Mouse (Mus musculus) ES-Bruce4 (cell line): Measurements from ENCODE around the gene Bicd2.

Experiments used
- CTCF ChIP-seq: IDR thresholded peaks from one replicate; pipeline ENCODE4 v1.8.1; 2011; ENCODE audit warnings: low read depth, low read length
- EP300 ChIP-seq: IDR thresholded peaks from 2 replicates; pipeline ENCODE4 v1.6.1; 2011; ENCODE audit warnings: low read depth, low read length; ENCODE audit not compliant: insufficient read depth
- POLR2A ChIP-seq: IDR thresholded peaks from one replicate; pipeline ENCODE4 v1.8.1; 2011; ENCODE audit warnings: low read length; ENCODE audit not compliant: insufficient read depth

DNA sequence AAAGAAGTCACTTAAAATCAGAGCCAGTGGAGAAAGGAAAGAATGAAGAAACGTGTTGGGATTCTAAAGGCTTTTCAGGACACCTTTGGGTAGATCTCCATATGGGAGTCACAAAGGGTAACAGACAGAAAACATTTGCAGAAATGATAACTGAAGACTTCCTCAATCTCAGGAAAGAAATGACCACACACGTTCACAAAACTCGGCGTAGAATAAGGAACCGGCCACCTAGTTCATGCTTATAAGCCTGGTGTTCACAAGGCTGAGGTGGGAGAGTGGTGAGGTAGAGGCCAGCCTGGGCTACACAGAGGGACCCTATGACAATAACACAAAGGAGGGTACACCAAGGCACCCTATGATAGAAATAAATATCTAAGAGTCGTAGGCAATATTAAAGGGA is 49.4 kb upstream of the Bicd2 start:
- no peak for TF ChIP-seq POLR2A
- TF ChIP-seq EP300 = no peak
- no peak for TF ChIP-seq CTCF
